Mouse (Mus musculus): ENCODE measurements at regions not wholly inside any gene's neighbourhood (a gene's known extent, or its start where the extent isn't known, plus 50 kb on each side); places are given as distances from the start of the nearest gene placed in this dataset.

- TF ChIP-seq CTCF (conservative IDR thresholded peaks at IDR 0.05; ENCODE audit: low read length) (no peak), POU5F1 (IDR thresholded peaks at IDR 0.05; ENCODE audit: borderline replicate concordance, low read length) (no peak)
Measured at GRCm38 (mm10) chr8:89150952-89151351, 107.0 kb upstream of the Sall1 start.

All from E14TG2a.4 (cell line).